Mouse (Mus musculus) stomach, embryonic 16.5 days (tissue): ENCODE results near the gene Zmat1. TPM values are rescaled to one million over a fixed set of nuclear protein-coding genes. Genes with fewer than 3 reads are reported as not detected.
"Not testable (repeated sequence)": the region's sequence is repeated elsewhere in the genome, so short reads cannot be mapped to it uniquely, and the experiment has no call there.

ENCODE experiments used
- ATAC-seq: fragments of 200-750 bp; cut with Nextera tagmentation; 2 replicates; pipeline ENCODE4 v1.8.0; 2017; ENCODE audit warnings: moderate number of reproducible peaks, moderate TSS enrichment; ENCODE audit not compliant: insufficient read depth, low FRiP score
- H3K27ac ChIP-seq: fragments of 300-500 bp; sonication (generic); 2 replicates; pipeline ENCODE4 v1.5.1; 2014; ENCODE audit warnings: low read length
- H3K27me3 ChIP-seq: fragments of 300-500 bp; sonication (generic); 2 replicates; pipeline ENCODE4 v1.6.1; 2014; ENCODE audit warnings: low read length, control low read depth, mixed read lengths; ENCODE audit not compliant: control insufficient read depth, insufficient read depth
- H3K36me3 ChIP-seq: fragments of 300-500 bp; sonication (generic); 2 replicates; pipeline ENCODE4 v1.6.1; 2014; ENCODE audit warnings: low read length; ENCODE audit not compliant: control insufficient read depth, insufficient read depth
- H3K4me1 ChIP-seq: fragments of 300-500 bp; sonication (generic); 2 replicates; pipeline ENCODE4 v1.6.1; 2014; ENCODE audit warnings: low read length, control low read depth, mixed read lengths; ENCODE audit not compliant: control insufficient read depth, insufficient read depth
- H3K4me2 ChIP-seq: fragments of 300-500 bp; sonication (generic); 2 replicates; pipeline ENCODE4 v1.6.1; 2014; ENCODE audit warnings: low read depth, low read length, mixed read lengths
- H3K4me3 ChIP-seq: fragments of 300-500 bp; sonication (generic); replicated peaks from 2 replicates; pipeline ENCODE4 v1.5.1; 2014; ENCODE audit warnings: mild to moderate bottlenecking, low read length
- H3K9ac ChIP-seq: fragments of 300-500 bp; sonication (generic); 2 replicates; pipeline ENCODE4 v1.6.1; 2014; ENCODE audit warnings: low read length
- H3K9me3 ChIP-seq: fragments of 300-500 bp; sonication (generic); replicated peaks from 2 replicates; pipeline ENCODE4 v1.6.1; 2016; ENCODE audit warnings: low read length, control low read depth; ENCODE audit not compliant: control insufficient read depth
- WGBS: fragments of 180-500 bp; shearing (Covaris S2); extraction: QIAGEN DNeasy Blood & Tissue Kit; methylation state at CpG from one replicate; pipeline ENCODE4 v1.1.7; 2014; 5-methylcytosine and 5-hydroxymethylcytosine counted together
- polyA plus RNA-seq: library from polyadenylated mRNA; unstranded; fragments of >200 nt; fragmentation: Nextera tagmentation; extraction: Ambion mirVana; gene quantifications from 2 replicates; pipeline ENCODE4 v1.2.1, GENCODE M21; 2015

Zmat1 gene
- polyA plus RNA-seq, result 4.4 and 5.0 TPM in 2 replicates

GRCm38 (mm10) chrX:135008720-135009470 is at the start of gene Zmat1:
Zmat1 (minus strand) TSS chrX:135009209.
- peak; percentile 99 for ATAC-seq
- Histone ChIP-seq H3K9me3 (no peaks in the 10 kb centered on the region), H3K9ac (peak within 1 kb of the TSS; percentile 75), H3K27me3 (no peaks in the 10 kb centered on the region), H3K27ac (peak within 1 kb of the TSS; percentile 83), H3K4me1 (no peaks in the 10 kb centered on the region), H3K36me3 (no peaks in the 10 kb centered on the region), H3K4me2 (peak within 1 kb of the TSS; percentile 49), H3K4me3 (peak within 1 kb of the TSS; percentile 53)
- WGBS, result 16% methylated on average over 40 of the region's 65 CpGs

GRCm38 (mm10) chrX:135053939-135054338 is 44.9 kb upstream of the Zmat1 start:
- not testable (repeated sequence) for ATAC-seq, H3K27ac ChIP-seq, H3K27me3 ChIP-seq, H3K9ac ChIP-seq, H3K4me2 ChIP-seq, H3K9me3 ChIP-seq, H3K36me3 ChIP-seq, H3K4me1 ChIP-seq, H3K4me3 ChIP-seq
- WGBS, result 76% methylated on average over 1 of the region's 1 CpGs

GRCm38 (mm10) chrX:135035962-135036375 is 27.0 kb upstream of the Zmat1 start:
- 20% methylated on average over 24 of the region's 24 CpGs for WGBS
- Histone ChIP-seq H3K36me3 (no peaks in the 10 kb centered on the region), H3K4me3 (peak overlapping the region; percentile 28), H3K4me1 (no peaks in the 10 kb centered on the region), H3K4me2 (peak overlapping the region; percentile 44), H3K27ac (no peak overlapping the region), H3K9me3 (no peaks in the 10 kb centered on the region), H3K9ac (no peak overlapping the region), H3K27me3 (peaks cover 12% of the 10 kb centered on the region)
- no peak for ATAC-seq

GRCm38 (mm10) chrX:135025135-135025534 is 16.1 kb upstream of the Zmat1 start:
- Histone ChIP-seq H3K27me3 (no peaks in the 10 kb centered on the region; the same call in 1 of the 2 replicates), H3K36me3 (no peaks in the 10 kb centered on the region), H3K4me2 (no peak overlapping the region), H3K4me3 (no peak overlapping the region), H3K9me3 (no peaks in the 10 kb centered on the region), H3K4me1 (no peaks in the 10 kb centered on the region), H3K9ac (no peak overlapping the region), H3K27ac (no peak overlapping the region)
- 78% methylated on average over 9 of the region's 9 CpGs for WGBS
- no peak for ATAC-seq

GRCm38 (mm10) chrX:135011381-135011780 is 2.4 kb upstream of the Zmat1 start:
- Histone ChIP-seq H3K4me2 (no peak overlapping the region), H3K36me3 (no peaks in the 10 kb centered on the region), H3K27me3 (no peaks in the 10 kb centered on the region; the same call in 1 of the 2 replicates), H3K27ac (no peak overlapping the region), H3K9ac (no peak overlapping the region), H3K9me3 (no peaks in the 10 kb centered on the region), H3K4me1 (no peaks in the 10 kb centered on the region), H3K4me3 (no peak overlapping the region)
- ATAC-seq, result no peak
- WGBS, result 58% methylated on average over 3 of the region's 3 CpGs

GRCm38 (mm10) chrX:135009471-135009815 is 434 bp upstream of the Zmat1 start:
- H3K4me3 ChIP-seq, result peak overlapping the region; percentile 53
- peak overlapping the region; percentile 49 for H3K4me2 ChIP-seq
- H3K9me3 ChIP-seq, result no peaks in the 10 kb centered on the region
- no peak for ATAC-seq
- WGBS, result 30% methylated on average over 6 of the region's 6 CpGs
- no peaks in the 10 kb centered on the region for H3K4me1 ChIP-seq
- H3K27me3 ChIP-seq, result no peaks in the 10 kb centered on the region; the same call in 1 of the 2 replicates
- no peaks in the 10 kb centered on the region for H3K36me3 ChIP-seq
- no peak overlapping the region for H3K27ac ChIP-seq
- H3K9ac ChIP-seq, result no peak overlapping the region

GRCm38 (mm10) chrX:135008021-135008420 is 988 bp downstream of the Zmat1 start:
- ATAC-seq, result no peak
- WGBS, result 34% methylated on average over 4 of the region's 5 CpGs
- no peaks in the 10 kb centered on the region for H3K27me3 ChIP-seq
- H3K4me1 ChIP-seq, result no peaks in the 10 kb centered on the region
- no peak overlapping the region for H3K27ac ChIP-seq
- H3K9ac ChIP-seq, result peak overlapping the region; percentile 26; the same call in 1 of the 2 replicates
- H3K36me3 ChIP-seq, result no peaks in the 10 kb centered on the region
- H3K9me3 ChIP-seq, result no peaks in the 10 kb centered on the region
- H3K4me3 ChIP-seq, result peak overlapping the region; percentile 53
- peak overlapping the region; percentile 49 for H3K4me2 ChIP-seq

- no peaks in the 10 kb centered on the region for H3K36me3 ChIP-seq
- no peaks in the 10 kb centered on the region for H3K4me1 ChIP-seq
- H3K27ac ChIP-seq, result no peak within 1 kb of the TSS
- no peaks in the 10 kb centered on the region for H3K27me3 ChIP-seq
- H3K9ac ChIP-seq, result peak within 1 kb of the TSS; percentile 52
- peak within 1 kb of the TSS; percentile 46 for H3K4me2 ChIP-seq
- no peak for ATAC-seq
- 91% methylated on average over 19 of the region's 19 CpGs for WGBS
- H3K9me3 ChIP-seq, result no peaks in the 10 kb centered on the region
- peak within 1 kb of the TSS; percentile 39 for H3K4me3 ChIP-seq
These were observed 44.5 kb downstream of the Zmat1 start, which contains the start of gene Nxf2 for GRCm38 (mm10) chrX:134964546-134964945. Nxf2 (minus strand) TSS chrX:134964754.

GRCm38 (mm10) chrX:134963305-134964094 is 45.5 kb downstream of the Zmat1 start:
- 49% methylated on average over 46 of the region's 53 CpGs for WGBS
- Histone ChIP-seq H3K27me3 (no peaks in the 10 kb centered on the region), H3K4me1 (no peaks in the 10 kb centered on the region), H3K27ac (no peak overlapping the region), H3K36me3 (no peaks in the 10 kb centered on the region), H3K9me3 (no peaks in the 10 kb centered on the region), H3K4me2 (peak overlapping the region; percentile 46), H3K4me3 (peak overlapping the region; percentile 39), H3K9ac (peak overlapping the region; percentile 52)
- ATAC-seq, result peak; percentile 89
